Mouse (Mus musculus) mouse embryonic stem cell (cell line): Measurements from ENCODE around the gene Gpat2.

Source experiments
- in situ Hi-C, 2 experiments: fragments of 300-500 bp; cut with MboI; formaldehyde crosslinking; loops; 1 replicate in 1 of 2; 3 replicates in 1 of 2; pipeline ENCODE4 v1.14.3; 2019 to 2020; ENCODE audit warnings: low sequenced_read_pairs in 2 of 2, low pct_unique_long_range_greater_than_20kb in 1 of 2, mixed read lengths in 1 of 2; ENCODE audit not compliant: unreplicated experiment in 1 of 2

The Gpat2 gene

GRCm38 (mm10) chr2:127433487-127434295, 8.7 kb downstream of the Gpat2 start:
- in situ Hi-C loops: no loop called here

GRCm38 (mm10) chr2:127435135-127435534, 10.1 kb downstream of the Gpat2 start:
- in situ Hi-C loops: no loop called here

- in situ Hi-C loops: no loop called here
These were observed 10.6 kb downstream of the Gpat2 start for GRCm38 (mm10) chr2:127435554-127435953.

GRCm38 (mm10) chr2:127437697-127438096, 12.7 kb downstream of the Gpat2 start:
- in situ Hi-C loops: no loop called here

GRCm38 (mm10) chr2:127444055-127444789, 19.2 kb downstream of the Gpat2 start, which contains the start of gene Fahd2a:
TSS of gene Fahd2a (minus strand) at chr2:127444565.
- in situ Hi-C loops: loop anchor here in 1 of 2 experiments (5.0 kb wide), 1 partner anchor 82 kb away; the partner anchor contains the start of gene Adra2b

- in situ Hi-C loops: no loop called here
These were observed 21.8 kb downstream of the Gpat2 start for GRCm38 (mm10) chr2:127446847-127447246.

- in situ Hi-C loops: no loop called here
These were observed 24.7 kb downstream of the Gpat2 start for GRCm38 (mm10) chr2:127449691-127450090.

- in situ Hi-C loops: no loop called here
These were observed 26.7 kb downstream of the Gpat2 start for GRCm38 (mm10) chr2:127451748-127452147.

- in situ Hi-C loops: no loop called here
These were observed 28.1 kb downstream of the Gpat2 start for GRCm38 (mm10) chr2:127453141-127453540.

- in situ Hi-C loops: no loop called here
These were observed 28.8 kb downstream of the Gpat2 start for GRCm38 (mm10) chr2:127453764-127454163.

GRCm38 (mm10) chr2:127459341-127459740, 34.3 kb downstream of the Gpat2 start:
- in situ Hi-C loops: no loop called here

GRCm38 (mm10) chr2:127461351-127461750, 36.4 kb downstream of the Gpat2 start:
- in situ Hi-C loops: loop anchor here in 1 of 2 experiments (5.0 kb wide), 1 partner anchor 36 kb away; no protein-coding TSS in a partner anchor

- in situ Hi-C loops: loop anchor here in 1 of 2 experiments (5.0 kb wide), 1 partner anchor 35 kb away; no protein-coding TSS in a partner anchor
These were observed 37.3 kb downstream of the Gpat2 start for GRCm38 (mm10) chr2:127462314-127462713.

- in situ Hi-C loops: no loop called here
These were observed 45.2 kb downstream of the Gpat2 start for GRCm38 (mm10) chr2:127470183-127470582.

GRCm38 (mm10) chr2:127470661-127471060, 45.7 kb downstream of the Gpat2 start:
- in situ Hi-C loops: no loop called here

- in situ Hi-C loops: no loop called here
These were observed 46.3 kb downstream of the Gpat2 start for GRCm38 (mm10) chr2:127471281-127471680.

GRCm38 (mm10) chr2:127472279-127472678, 47.3 kb downstream of the Gpat2 start:
- in situ Hi-C loops: no loop called here

- in situ Hi-C loops: no loop called here
These were observed 54.2 kb downstream of the Gpat2 start for GRCm38 (mm10) chr2:127479210-127479609.

- in situ Hi-C loops: no loop called here
These were observed 54.8 kb downstream of the Gpat2 start for GRCm38 (mm10) chr2:127479763-127480162.
